Mouse (Mus musculus) small intestine, adult 2 months (tissue): ENCODE measurements around the gene Sap30bp. TPM values are rescaled to one million over a fixed set of nuclear protein-coding genes. Genes with fewer than 3 reads are reported as not detected.
A peak's percentile ranks its signal among the peaks of the same experiment; 100 is the strongest.

Experiments used
- H3K27ac ChIP-seq: fragments of 200-500 bp; 2 replicates; pipeline ENCODE4 v1.5.1; 2012; ENCODE audit warnings: low read depth, low read length, control low read depth, inconsistent platforms; ENCODE audit not compliant: insufficient read depth
- H3K27me3 ChIP-seq: fragments of 200-500 bp; 2 replicates; pipeline ENCODE4 v1.6.1; 2012; ENCODE audit warnings: mild to moderate bottlenecking, moderate library complexity, low read length, inconsistent platforms; ENCODE audit not compliant: control insufficient read depth, insufficient read depth
- H3K36me3 ChIP-seq: fragments of 200-500 bp; 2 replicates; pipeline ENCODE4 v1.6.1; 2012; ENCODE audit warnings: mild to moderate bottlenecking, low read length, control low read depth, inconsistent platforms; ENCODE audit not compliant: control insufficient read depth, insufficient read depth
- H3K4me1 ChIP-seq: fragments of 200-500 bp; 2 replicates; pipeline ENCODE4 v1.6.1; 2012; ENCODE audit warnings: low read length, inconsistent platforms, mixed read lengths; ENCODE audit not compliant: control insufficient read depth, insufficient read depth, insufficient read length
- H3K4me3 ChIP-seq: fragments of 200-500 bp; 2 replicates; pipeline ENCODE4 v1.5.1; 2012; ENCODE audit warnings: low read depth, mild to moderate bottlenecking, control low read depth, inconsistent platforms, low read length, moderate library complexity
- CTCF ChIP-seq: fragments of 200-500 bp; IDR thresholded peaks from 2 replicates; pipeline ENCODE4 v1.5.1; 2012; ENCODE audit warnings: low read depth, mild to moderate bottlenecking, control low read depth, inconsistent platforms, low read length, moderate library complexity, mixed read lengths; ENCODE audit not compliant: insufficient replicate concordance, insufficient read length; ENCODE audit errors: extremely low read depth
- POLR2A ChIP-seq: fragments of 200-500 bp; IDR thresholded peaks from 2 replicates; pipeline ENCODE4 v1.6.1; 2012; ENCODE audit warnings: low read depth, mild to moderate bottlenecking, control low read depth, inconsistent platforms, low read length, moderate library complexity
- WGBS: fragments of 180-500 bp; shearing (Covaris S2); methylation state at CpG from one replicate; pipeline ENCODE4 v1.1.7; 2018; 5-methylcytosine and 5-hydroxymethylcytosine counted together
- polyA plus RNA-seq: library from polyadenylated mRNA; depleted of rRNA; stranded (reverse); fragments of >200 nt; gene quantifications from 2 replicates; pipeline ENCODE4 v1.2.3, GENCODE M21; 2012; rRNA removed

Sap30bp gene
- polyA plus RNA-seq, result 15.2 and 27.1 TPM in 2 replicates

GRCm38 (mm10) chr11:115933108-115933746 is at the start of gene Sap30bp, which contains the start of gene Recql5:
Sap30bp (plus strand) TSS chr11:115933282.
Recql5 (minus strand) TSS chr11:115933477.
- under 1% methylated on average over 28 of the region's 28 CpGs for WGBS
- Histone ChIP-seq H3K4me1 (peaks cover 3% of the 10 kb centered on the region; the same call in 1 of the 2 replicates), H3K27me3 (no peaks in the 10 kb centered on the region), H3K4me3 (peak within 1 kb of the TSS; percentile 94), H3K36me3 (peaks cover 26% of the 10 kb centered on the region), H3K27ac (no peak within 1 kb of the TSS)
- TF ChIP-seq CTCF (no peak), POLR2A (peak; percentile 31)

DNA sequence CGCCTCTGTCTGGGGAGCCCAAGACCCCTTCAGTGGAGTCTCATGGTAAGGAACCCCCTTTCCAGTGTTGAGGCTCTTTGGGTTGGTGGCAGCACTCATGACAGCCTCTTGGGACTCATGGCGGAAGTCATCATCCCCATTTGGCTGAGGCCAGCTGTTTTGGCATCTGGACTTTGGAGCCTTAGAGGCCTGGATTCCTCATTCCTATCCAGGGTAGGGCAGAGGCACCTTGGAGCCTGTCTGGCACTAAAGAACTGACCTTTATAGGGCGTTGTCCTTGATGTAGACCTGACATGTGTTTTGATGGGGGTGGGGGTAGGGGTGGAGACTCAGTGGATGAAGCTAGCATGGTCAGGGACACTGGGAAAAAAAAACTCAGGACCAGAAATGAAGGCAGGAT is 48.7 kb upstream of the Sap30bp start:
- peaks cover 22% of the 10 kb centered on the region for H3K4me1 ChIP-seq
- peak overlapping the region; percentile 34; the same call in 1 of the 2 replicates for H3K27ac ChIP-seq
- WGBS, result 49% methylated on average over 3 of the region's 3 CpGs
- no peak overlapping the region for H3K4me3 ChIP-seq
- TF ChIP-seq POLR2A, result no peak
- no peak for TF ChIP-seq CTCF
- no peaks in the 10 kb centered on the region for H3K27me3 ChIP-seq
- H3K36me3 ChIP-seq, result peaks cover 88% of the 10 kb centered on the region

GRCm38 (mm10) chr11:115885281-115885680 is 47.8 kb upstream of the Sap30bp start:
- Histone ChIP-seq H3K36me3 (peaks cover 87% of the 10 kb centered on the region), H3K27me3 (no peaks in the 10 kb centered on the region), H3K4me3 (peak overlapping the region; percentile 44), H3K4me1 (peaks cover 22% of the 10 kb centered on the region), H3K27ac (no peak overlapping the region)
- WGBS, result 50% methylated on average over 11 of the region's 11 CpGs
- TF ChIP-seq POLR2A, result no peak
- 0 out of 2 replicates have a peak, but pooled peaks have one; percentile 3 for TF ChIP-seq CTCF

DNA sequence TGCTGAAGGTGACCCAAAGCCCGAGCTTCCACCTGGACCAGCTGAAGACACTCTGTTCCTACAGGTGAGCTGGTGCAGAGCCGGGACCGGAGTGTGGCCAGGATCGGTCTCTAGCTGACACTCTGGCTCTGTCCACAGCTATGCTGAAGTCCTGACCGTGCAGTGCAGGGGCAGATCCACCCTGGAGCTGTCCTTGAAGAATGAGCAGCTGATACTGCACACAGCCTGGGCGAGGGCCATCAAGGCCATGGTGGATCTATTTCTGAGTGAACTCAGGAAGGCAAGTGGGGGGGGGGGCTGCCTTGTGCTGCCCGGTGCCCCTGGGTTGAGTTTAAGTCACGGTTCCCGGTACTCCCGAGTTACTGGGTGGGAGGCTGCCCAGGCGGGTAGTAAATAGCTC is 46.6 kb upstream of the Sap30bp start:
- Histone ChIP-seq H3K4me1 (peaks cover 20% of the 10 kb centered on the region), H3K36me3 (peaks cover 91% of the 10 kb centered on the region), H3K4me3 (no peak overlapping the region), H3K27me3 (no peaks in the 10 kb centered on the region), H3K27ac (no peak overlapping the region)
- TF ChIP-seq POLR2A (no peak), CTCF (no peak)
- WGBS, result 93% methylated on average over 11 of the region's 11 CpGs

- WGBS, result 83% methylated on average over 5 of the region's 5 CpGs
- no peak overlapping the region for H3K4me3 ChIP-seq
- H3K36me3 ChIP-seq, result peaks cover 92% of the 10 kb centered on the region
- peaks cover 20% of the 10 kb centered on the region for H3K4me1 ChIP-seq
- no peak overlapping the region for H3K27ac ChIP-seq
- no peaks in the 10 kb centered on the region for H3K27me3 ChIP-seq
- no peak for TF ChIP-seq POLR2A
- no peak for TF ChIP-seq CTCF
Observed at GRCm38 (mm10) chr11:115888020-115888419, 45.1 kb upstream of the Sap30bp start.

GRCm38 (mm10) chr11:115889159-115889558 is 43.9 kb upstream of the Sap30bp start:
- peaks cover 18% of the 10 kb centered on the region for H3K4me1 ChIP-seq
- no peak for TF ChIP-seq CTCF
- no peak for TF ChIP-seq POLR2A
- peaks cover 92% of the 10 kb centered on the region for H3K36me3 ChIP-seq
- no peak overlapping the region for H3K27ac ChIP-seq
- 88% methylated on average over 6 of the region's 6 CpGs for WGBS
- no peaks in the 10 kb centered on the region for H3K27me3 ChIP-seq
- H3K4me3 ChIP-seq, result no peak overlapping the region

DNA sequence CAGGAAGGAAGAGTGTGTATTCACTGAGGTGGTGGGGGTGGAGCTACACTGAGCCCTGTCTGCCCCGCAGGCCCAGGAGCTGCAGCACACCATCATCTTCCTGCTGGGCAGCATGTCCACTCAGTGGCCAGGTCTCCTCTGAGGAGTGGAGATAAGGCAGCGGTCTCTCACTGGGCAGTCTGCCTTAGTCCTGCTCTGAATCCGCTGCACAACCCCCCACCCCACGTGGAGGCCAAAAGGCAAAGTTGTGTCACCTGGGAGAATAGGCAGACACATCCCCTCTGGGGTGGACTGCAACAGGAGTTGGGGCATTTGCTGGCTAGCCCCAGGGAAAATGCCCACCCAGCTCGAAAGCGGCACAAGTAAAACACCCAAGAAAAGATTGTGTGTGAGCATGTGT is 40.9 kb upstream of the Sap30bp start:
- Histone ChIP-seq H3K4me3 (no peak overlapping the region), H3K27me3 (no peaks in the 10 kb centered on the region), H3K4me1 (no peaks in the 10 kb centered on the region; the same call in 1 of the 2 replicates), H3K27ac (no peak overlapping the region), H3K36me3 (peaks cover 92% of the 10 kb centered on the region)
- TF ChIP-seq CTCF (no peak), POLR2A (no peak)
- WGBS, result 79% methylated on average over 6 of the region's 6 CpGs
